Mouse (Mus musculus) cerebellum, postnatal 4 days (tissue): ENCODE measurements around the gene Psmb8.

Experiments
- DNase-seq, 2 experiments: peaks; one replicate each; pipeline ENCODE4 v3.0.0; 2022; ENCODE audit warnings: low spot score in 2 of 2, mixed read lengths in 1 of 2

Psmb8 gene

DNA sequence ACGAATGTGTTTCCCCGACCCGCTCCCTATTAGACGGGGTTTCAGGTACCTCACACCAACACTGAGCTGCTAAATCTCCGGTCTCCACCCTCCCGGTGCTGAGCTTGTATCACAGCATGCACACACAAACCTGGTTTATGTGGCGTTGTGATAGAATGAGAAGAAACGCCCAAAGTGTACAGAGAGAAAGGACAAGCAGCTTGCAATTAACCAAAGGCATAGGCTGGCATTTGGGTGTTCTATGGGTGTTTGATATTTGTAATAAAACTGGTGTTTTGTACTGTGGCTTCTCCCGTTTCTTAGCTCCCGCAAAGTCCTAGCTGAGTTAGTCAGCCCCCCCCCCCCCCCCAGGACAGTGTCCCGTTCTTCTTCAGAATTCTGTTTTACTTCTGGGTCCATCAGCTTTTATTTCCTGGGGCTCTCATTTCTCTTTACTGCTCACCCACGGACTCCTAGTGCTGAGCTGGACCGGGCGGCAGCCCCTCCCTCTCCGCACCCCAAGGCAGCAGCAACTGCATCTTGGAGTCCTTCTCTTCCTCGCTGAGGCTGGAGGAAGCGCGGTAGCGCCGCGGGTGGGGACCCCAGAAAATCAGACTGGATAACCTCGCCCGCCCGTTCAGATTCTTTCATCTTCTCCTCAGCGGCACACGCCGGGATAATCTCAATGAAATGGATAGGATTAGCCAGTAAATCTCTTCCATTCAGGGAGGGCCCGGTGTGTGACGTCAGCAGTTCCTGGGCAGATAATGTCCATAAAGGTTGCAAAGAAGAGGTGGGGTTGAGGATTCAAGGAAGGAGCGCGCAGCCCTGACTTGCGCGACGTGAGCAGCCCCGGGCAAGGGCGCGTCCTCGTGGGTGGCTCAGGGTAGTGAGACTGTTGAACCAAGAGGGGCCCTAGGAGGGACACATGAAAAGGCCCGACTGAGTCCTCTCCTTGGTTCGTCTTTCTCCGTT, at the start of gene Psmb8:
Gene Psmb8, plus strand, starts transcription at position 781 of the 954 bp plus-strand sequence.
- DNase-seq, result peak in 1 of 2 experiments; percentile 77

DNA sequence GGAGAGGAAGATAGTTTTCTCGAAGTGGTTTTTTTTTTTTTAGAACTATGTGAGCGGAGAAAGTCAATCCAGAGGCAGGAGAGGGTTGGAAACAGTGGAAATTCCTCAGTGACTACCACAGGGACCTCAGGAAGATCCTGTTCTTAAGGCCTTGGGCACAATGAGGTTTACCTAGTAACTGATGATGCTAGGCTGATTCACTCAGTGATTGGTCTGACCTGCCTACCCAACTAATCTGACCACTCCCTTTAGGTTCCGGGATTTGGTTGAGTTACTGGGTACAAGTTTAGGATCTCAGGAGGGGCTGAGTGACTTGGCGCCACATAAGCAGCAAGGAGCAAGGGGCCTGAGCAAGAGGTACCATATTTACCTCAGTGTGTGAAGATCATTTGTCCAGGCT, 44.6 kb upstream of the Psmb8 start, which contains the start of gene H2-DMb1:
Gene H2-DMb1, plus strand, starts transcription at position 150 of the 400 bp plus-strand sequence.
- no peak for DNase-seq

DNA sequence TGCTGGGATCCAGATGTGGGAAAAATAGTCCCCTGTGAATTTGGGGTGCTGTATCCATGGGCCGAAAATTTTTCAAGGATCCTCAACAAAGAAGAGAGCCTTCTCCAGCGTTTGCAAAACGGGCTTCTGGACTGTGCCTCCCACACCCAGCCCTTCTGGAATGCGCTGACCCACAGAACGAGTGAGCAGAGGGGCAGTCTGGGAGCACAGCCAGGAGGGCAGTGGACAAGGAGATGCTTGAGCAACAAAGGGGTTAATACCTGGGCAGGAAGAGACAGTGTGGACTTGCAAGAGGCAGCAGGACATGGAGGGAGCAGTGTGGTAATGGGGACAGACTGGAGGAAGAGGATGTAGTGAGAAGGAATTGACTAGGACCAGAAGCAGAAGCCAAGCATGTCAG, 42.0 kb upstream of the Psmb8 start:
- no peak for DNase-seq

DNA sequence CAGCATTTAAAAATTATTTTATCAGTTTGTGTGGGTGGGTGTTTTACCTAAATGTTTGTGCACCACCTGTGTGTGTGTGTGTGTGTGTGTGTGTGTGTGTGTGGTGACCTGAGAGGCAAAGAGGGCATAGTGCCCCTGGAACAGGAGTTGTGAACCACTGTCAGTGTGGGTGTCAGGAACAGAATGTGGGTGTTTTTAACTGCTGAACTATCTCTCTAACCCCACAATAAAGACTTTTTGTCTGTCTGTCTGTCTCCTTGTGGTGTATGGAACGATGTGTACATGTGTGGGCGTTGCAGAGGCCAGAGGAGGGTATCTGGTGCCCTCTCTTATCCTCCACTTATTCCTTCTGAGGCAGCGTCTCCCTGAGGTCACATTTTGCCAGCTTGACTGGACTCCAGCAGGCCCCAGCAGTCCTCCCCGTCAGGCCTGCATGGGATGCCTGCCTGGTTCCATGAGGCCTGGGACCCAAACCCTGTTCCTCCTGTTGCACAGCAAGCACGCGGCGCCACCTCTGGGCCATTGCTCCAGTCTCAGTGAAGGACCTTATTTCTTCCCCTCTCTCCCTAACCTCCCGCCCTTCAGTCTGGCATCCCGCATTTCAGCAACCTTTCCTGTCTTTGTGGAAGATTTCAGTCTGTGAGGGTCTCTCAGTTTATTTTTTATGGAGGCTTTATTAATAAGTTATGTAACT, 33.2 kb upstream of the Psmb8 start:
- no peak for DNase-seq

DNA sequence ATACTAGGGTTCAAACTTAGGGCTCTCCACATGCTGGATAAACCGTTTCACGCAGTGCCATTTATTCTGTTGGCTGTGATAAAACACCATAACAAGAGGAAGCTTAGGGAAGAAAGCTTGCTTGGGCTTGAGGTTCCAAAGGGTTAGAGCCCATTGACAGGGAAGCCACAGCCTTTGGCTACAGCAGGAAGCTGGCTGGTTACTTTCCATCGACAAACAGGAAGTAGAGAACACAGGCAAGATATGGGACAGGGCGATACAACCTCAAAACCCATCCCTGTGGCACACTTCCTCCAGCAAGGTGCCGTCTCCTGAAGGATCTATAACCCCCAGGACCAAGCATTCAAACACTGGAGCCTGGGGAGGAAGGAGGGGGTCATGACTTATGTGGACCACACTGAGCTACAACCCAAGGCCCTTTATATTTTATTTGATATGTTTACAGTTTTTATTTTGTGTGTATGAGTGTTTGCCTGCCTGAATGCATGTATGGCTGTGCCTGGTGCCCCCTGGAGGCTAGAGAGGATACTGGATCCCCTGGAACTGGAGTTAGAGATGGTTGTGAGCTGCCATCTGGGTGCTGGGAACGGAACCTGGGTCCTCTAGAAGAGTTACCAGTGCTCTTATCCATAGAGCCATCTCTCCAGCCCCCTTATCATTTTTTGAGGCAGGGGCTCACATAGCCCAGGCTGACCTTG, 32.3 kb upstream of the Psmb8 start:
- DNase-seq, result no peak

DNA sequence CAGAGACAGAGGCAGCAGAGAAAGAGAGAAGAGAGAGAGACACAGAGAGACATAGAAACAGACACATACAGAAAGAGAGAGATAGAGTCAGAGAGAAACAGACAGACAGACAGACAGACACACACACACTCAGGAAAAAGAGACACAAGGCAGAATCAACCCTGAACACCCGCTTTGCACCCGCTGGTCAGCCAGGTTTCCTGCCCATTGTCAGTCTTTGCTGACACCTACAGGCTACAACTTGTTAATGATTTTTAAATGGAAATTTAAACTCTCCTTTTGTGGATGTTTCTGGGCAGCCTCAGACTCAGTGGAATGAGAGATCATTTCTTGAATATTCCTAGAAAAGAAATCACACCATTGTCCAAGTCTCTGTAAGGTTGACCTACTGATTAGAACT, 28.2 kb upstream of the Psmb8 start:
- DNase-seq, result no peak

DNA sequence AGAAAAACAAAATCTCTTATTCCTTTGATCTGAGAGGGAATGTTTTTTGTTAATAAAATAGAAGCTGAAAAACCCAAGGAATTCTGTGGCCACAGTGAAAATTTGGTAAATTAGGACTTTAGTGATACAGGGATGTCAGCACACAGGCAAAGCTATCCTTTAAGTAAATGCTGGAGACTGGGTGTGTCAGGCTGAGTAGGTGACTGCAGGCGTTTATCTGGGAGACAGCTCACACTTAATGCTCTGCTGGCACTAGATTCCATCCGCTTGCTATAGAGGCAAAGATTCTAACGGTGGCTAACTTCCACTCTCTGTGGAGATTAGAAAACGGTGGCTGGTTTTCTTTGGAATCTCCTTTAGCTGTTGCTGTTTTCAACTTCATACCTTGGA, 27.0 kb upstream of the Psmb8 start:
- DNase-seq, result no peak

DNA sequence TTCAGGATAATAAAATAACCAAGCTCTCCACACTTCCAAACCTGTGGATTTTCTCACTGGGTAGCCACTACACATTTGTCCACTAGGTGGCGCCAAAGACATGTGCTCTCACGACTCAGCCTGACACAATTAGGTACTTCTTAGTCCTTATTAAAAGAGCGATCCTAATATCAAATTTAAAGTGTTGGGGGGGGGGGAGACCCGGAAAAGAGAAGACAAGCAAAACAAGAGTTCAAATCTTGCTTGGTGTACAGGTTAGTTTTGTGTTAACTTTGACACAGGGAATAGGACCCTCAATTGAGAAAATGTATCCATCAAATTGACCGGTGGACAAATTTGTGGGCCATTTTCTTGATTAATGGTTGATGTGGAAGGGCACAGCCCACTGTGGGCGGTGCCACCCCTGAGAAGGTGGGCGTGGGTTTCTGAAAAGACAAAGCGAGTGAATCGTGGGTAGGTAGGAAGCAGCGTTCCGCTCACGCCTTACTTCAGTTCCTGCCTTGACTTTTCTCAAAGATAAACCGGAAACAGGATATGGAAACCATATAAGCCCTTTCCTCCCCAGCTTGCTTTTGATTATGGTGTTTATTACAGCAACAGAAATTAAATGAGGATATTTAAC, 26.5 kb upstream of the Psmb8 start:
- DNase-seq, result peak; percentile 75 to 81

DNA sequence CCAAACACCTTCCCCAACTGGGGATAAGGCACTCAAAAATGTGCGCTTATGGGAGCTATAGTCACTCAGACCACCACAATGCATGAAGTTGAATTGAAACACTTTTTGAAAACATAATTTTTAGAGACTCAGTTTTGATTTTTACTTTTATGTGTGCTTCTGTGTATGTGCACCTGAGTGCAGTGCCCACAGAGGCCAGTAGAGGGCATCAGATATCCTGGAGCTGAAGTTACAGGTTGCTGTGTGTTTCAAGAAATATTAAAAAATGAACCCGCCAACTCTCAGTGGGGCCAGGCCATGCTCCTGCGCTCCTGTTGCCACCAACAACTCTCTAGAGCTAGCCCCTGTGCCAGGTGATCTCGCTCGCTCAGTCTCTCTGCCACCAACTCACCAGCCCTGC, 25.0 kb upstream of the Psmb8 start:
- DNase-seq, result no peak

DNA sequence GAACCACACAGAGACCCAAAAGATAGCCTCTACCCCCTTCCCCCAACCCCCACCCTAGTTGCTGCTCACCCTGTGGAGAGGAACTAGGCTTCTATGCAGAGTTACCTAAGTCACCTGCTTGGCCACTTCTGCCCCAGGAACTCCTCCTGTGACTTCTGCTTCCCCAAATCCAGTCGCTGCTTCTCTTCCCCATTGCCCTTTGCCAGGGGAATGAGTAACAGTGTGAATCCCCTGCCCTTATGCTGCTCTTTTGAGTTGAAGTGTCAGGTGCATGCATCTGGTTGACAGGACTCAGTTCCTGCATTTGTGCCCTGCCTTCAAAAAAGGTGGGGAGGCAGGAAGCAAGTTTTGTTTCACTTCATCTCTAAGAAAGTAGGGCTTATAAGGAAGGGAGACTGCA, 23.4 kb upstream of the Psmb8 start:
- DNase-seq, result no peak

DNA sequence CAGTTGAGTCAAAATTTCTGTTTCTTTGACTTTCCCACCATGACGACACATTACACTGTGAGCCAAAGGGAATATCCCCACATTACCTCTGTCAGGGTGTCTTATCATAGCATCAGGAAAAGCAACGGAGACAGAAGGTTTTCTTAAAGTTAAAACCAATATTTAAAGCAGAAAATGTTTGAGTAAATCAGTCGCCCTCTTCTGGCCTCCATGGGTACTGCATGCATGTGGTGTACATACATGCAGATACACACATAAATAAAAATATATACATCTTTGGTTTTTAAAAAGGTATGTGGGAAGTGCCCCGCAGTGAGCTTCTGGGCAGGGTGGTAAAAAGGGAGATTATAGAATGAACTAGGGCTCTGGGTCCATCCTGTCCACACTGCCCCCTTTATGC, 20.3 kb upstream of the Psmb8 start:
- no peak for DNase-seq

DNA sequence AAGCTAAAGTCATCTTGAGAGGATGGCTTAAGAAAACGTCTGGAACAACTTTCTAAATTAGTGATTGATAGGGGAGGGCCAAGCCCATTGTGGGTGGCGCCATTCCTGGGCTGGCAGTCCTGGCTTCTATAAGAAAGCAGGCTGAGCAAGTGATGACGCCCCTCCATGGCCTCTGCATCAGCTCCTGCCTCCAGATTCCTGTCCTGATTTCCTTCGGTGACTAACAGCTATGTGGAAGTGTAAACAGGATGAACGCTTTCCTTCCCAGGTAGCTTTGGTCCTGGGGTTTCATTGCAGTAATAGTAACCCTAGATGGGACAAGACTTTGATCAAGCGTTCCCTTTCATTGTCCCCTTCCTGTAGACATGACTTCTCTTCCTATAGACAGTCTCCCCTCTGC, 18.5 kb upstream of the Psmb8 start:
- DNase-seq, result no peak

DNA sequence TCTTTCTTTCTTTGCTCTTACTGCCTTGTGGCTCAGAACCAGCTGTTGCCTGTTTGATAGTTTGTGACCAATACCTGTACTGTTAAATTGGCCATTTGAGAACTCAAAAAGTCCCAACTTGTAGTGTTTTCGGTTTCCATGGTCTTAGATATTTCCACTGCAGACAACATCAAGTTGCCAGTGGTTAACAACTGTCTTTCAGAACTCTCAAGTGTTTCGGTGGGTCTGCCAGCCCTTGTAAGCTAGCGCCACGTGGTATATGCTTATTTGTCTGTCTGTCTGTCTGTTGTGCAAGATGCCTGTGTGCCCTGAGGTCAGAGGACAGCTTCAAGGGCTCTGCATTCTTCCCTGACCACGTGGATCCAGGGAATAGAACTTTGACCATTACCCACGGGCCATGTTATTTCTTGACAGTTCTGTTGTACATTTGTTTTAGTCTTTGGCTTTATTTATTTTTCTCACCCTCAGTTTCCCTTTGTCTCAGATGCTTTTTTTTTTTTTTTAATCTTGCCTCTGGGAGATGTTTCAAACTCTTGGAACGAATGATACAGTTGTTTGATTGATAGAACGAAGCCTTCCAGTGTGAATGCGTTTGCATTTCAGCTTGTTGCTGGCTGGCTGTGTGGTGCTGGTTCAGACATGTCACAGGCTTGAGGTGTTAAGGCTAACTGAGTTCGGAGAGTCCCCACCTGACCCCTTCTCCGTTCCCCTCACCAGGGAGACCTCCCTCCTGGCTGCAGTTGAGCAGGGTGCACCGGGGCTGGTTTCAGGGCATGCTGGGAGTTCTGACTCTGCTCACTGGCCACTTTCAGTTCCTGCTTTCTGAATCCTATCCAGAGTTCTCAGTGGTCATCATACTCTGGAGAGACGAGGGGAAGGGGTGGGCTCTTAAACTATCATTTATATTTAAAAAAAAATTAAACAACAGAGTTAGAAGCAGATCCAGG, 17.3 kb upstream of the Psmb8 start:
- DNase-seq, result no peak

DNA sequence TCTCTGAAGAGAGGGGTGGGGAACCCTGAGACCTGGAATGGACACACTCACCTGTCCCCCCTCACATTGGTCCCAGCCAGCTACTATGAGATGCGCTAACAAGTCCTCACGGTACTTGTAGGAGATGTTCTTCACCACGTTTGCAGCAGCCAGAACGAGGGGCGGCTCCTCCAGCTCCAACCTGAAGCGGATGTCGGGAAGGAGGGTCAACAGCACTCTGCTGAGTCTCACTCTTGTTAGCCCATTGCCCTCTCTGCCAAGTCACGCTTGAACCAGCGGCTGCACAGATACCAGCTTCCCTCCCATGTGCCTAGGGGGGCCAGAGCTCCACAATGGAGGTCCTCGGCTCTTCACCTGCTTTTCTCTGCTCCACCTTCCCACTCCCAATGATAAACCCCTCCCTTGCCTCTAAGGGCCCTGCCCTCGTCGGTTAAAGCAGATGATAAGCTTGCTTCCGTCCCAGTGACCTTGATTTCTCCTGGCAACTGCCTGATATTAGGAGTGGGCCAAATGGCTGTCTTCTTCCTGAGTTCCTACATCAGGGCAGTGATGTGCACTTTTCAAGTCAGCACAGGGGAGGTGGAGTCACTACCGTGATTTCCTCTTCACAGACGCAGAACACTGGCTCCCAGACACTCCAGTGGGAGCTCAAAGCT, 13.8 kb upstream of the Psmb8 start:
- DNase-seq, result no peak

DNA sequence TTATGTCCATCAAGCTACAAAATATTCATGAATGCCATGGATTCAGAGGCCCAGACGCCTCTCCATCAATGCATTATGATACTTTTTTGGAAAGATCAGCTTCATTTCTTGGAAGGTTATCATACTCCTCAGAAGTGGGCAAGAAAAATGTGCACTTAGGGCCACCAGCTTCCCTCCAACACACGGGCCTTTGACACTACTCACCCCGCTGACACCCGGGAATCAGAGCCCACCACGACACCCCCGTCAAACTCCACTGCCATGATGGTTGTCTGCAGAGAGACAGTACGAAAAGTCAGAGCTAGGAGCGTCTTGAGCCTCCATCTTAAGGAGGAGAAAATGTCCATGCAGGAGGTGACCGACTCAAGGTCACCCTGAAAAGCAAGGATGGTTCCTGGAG, 12.0 kb upstream of the Psmb8 start:
- no peak for DNase-seq

DNA sequence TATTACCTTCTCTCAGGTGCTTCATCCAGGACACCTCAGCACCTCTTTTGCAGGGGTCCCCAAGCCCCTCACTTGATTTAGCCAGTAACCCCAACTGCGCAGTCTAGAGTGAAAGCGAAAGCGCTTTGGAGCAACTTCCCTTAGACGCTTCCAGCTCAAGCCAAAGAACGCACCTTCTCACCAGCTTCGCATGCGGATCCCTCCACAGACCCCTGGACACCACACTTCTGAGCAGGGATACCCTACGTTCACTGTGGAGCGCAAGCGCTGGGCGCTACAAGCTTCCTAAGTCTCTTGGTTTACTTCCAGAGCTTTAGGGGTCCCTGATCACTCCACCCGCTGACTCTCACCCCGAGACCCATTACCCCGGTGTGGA, 10.6 kb upstream of the Psmb8 start:
- DNase-seq, result no peak

DNA sequence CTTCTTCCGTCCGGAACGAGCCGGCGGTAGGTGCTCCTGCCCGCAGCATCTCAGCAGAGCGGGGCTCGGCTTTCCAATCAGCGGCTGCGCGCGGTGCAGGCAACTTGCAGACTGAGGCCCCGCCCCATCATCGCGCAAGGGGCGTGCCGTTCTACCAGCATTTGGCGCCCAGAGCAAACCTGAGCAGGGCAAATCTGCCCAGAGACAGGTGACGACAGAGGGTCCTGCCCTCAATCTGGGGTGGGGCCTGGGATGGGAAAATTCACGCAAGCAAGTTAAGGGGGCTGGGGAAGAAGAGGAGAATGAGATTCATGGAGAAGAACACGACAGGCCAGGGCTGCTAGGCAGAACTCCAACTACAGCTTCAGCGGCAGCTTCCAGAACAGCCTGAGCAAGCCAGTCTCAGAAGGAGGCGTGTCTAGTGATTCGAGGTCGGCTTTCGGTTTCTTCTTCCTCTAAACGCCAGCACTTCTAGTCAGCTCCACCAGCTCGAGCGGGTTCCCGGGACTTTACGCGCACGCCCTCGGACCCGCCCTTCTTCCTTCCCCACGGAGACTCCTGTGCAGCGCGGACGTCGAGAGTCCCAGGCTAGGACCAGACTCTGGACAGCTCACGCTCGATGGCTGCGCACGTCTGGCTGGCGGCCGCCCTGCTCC, 10.1 kb upstream of the Psmb8 start, which contains the start of the genes Tap1 and Psmb9:
Gene Tap1, plus strand, starts transcription at position 293 of the 656 bp plus-strand sequence.
Gene Psmb9, minus strand, starts transcription at position 504 of the 656 bp plus-strand sequence.
- peak; percentile 93 to 96 for DNase-seq

DNA sequence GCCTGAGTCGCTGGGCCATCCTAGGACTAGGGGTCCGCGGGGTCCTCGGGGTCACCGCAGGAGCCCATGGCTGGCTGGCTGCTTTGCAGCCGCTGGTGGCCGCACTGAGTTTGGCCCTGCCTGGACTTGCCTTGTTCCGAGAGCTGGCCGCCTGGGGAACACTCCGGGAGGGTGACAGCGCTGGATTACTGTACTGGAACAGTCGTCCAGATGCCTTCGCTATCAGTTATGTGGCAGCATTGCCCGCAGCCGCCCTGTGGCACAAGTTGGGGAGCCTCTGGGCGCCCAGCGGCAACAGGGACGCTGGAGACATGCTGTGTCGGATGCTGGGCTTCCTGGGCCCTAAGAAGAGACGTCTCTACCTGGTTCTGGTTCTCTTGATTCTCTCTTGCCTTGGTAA, 9.5 kb upstream of the Psmb8 start:
- no peak for DNase-seq

DNA sequence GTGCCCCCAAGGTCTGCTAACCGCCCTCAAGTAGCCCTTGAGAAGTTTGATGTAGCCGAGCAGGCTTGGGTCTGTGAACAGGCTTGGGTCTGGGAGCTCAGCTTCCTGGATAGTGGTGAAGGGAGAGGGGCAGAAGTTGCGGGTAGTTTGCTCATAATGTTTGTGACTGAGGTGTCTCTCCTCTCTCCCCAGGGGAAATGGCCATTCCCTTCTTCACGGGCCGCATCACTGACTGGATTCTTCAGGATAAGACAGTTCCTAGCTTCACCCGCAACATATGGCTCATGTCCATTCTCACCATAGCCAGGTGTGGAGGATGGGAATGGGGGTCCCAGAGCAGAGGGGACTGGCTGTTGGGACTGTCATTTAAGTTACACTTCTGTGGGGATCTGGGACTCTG, 8.5 kb upstream of the Psmb8 start:
- DNase-seq, result no peak

DNA sequence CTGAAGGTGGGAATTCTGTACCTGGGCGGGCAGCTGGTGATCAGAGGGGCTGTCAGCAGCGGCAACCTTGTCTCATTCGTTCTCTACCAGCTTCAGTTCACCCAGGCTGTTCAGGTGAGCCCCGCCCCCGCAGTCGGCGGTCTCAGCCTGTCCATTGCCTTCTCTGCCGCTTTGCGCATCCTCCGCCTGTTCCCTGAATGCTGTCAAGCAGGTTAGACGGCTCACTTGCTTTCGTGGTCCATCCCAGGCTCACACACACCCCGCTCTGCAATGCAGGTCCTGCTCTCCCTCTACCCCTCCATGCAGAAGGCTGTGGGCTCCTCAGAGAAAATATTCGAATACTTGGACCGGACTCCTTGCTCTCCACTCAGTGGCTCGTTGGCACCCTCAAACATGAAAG, 4.7 kb upstream of the Psmb8 start:
- DNase-seq, result no peak
